Mouse (Mus musculus): ENCODE measurements at regions not wholly inside any gene's neighbourhood (a gene's known extent, or its start where the extent isn't known, plus 50 kb on each side); places are given as distances from the start of the nearest gene placed in this dataset.
A peak's percentile ranks its signal among the peaks of the same experiment; 100 is the strongest.

GRCm38 (mm10) chr16:75104894-75105293 lies 481.0 kb downstream of the Lipi start:
- DNase-seq (ENCODE audit: low spot score in 2 of 2): peak; percentile 17 to 46

- peak; percentile 8 to 23 for DNase-seq (ENCODE audit: low spot score in 2 of 2)
Observed at GRCm38 (mm10) chr16:75093163-75093562, 492.7 kb downstream of the Lipi start.

- DNase-seq (ENCODE audit: low spot score in 2 of 2): peak; percentile 44 to 55
Observed at GRCm38 (mm10) chr16:75092471-75093130, 493.3 kb downstream of the Lipi start.

- peak; percentile 26 to 38 for DNase-seq (ENCODE audit: low spot score in 2 of 2)
Observed at GRCm38 (mm10) chr16:75091931-75092330, 493.9 kb downstream of the Lipi start.

- peak; percentile 53 to 66 for DNase-seq (ENCODE audit: low spot score in 2 of 2)
Observed at GRCm38 (mm10) chr16:75089383-75090035, 496.4 kb downstream of the Lipi start.

GRCm38 (mm10) chr16:75088701-75089100 lies 497.2 kb downstream of the Lipi start:
- DNase-seq (ENCODE audit: low spot score in 2 of 2): no peak

GRCm38 (mm10) chr16:75065281-75065680 lies 520.6 kb downstream of the Lipi start:
- no peak for DNase-seq (ENCODE audit: low spot score in 2 of 2)

GRCm38 (mm10) chr16:75052953-75053352 lies 532.9 kb downstream of the Lipi start:
- no peak for DNase-seq (ENCODE audit: low spot score in 2 of 2)

- DNase-seq (ENCODE audit: low spot score in 2 of 2): no peak
Observed at GRCm38 (mm10) chr16:75045969-75046368, 539.9 kb downstream of the Lipi start.
